13 mouse cellular contexts compared by ENCODE assay signal in the genomic region with DNA sequence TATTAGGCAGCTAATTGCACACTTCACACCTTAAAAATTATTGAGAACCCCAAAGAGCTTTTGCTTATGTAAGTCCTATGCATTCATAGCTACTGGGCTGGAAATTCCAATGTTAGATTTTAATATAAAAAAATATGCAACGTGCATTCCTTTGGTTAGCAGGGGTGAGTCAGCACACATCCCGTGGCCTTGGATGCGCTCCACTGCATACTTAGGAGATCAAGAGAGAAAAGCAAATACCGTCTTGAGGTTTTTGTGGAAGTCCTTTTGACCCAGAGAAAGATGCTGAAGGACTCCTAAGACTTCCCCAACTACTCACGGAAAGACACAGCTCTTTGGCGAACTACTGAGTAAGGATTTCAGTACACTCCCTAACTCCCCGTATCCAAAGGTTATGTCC. TPM values are rescaled to one million over a fixed set of nuclear protein-coding genes. Genes with fewer than 3 reads are reported as not detected.
DNase-seq lines count a peak whose midpoint lies in the region; ATAC-seq and TF ChIP-seq lines count a peak whose summit lies in the region.
"Had no signal": no experiment of that assay in that cellular context is flagged by ENCODE, and none has a peak within 500 bp of the region (broad histone marks: within the 10 kb centered on the region; RNA-seq: fewer than 3 reads in every experiment).

No protein-coding gene starts in this region.

- no peak overlapping the region for H3K4me3 ChIP-seq in hindbrain, embryonic 11.5 days (ENCODE audit: low read depth, low read length)
- H3K4me3 ChIP-seq in hindbrain, embryonic 10.5 days = no peak overlapping the region
- H3K4me3 ChIP-seq in ES-Bruce4 (ENCODE audit: low read depth, low read length) = no peak overlapping the region
- no peak overlapping the region for H3K4me3 ChIP-seq in forebrain, embryonic 15.5 days
- no peak overlapping the region for H3K4me3 ChIP-seq in midbrain, embryonic 14.5 days (replicated peaks; ENCODE audit: low read depth, low read length)

- H3K4me1 ChIP-seq in hindbrain, embryonic 11.5 days (replicated peaks; ENCODE audit: control insufficient read depth, insufficient read depth, low read length) = no peaks in the 10 kb centered on the region
- no peaks in the 10 kb centered on the region; the same call in 1 of the 2 replicates for H3K4me1 ChIP-seq in hindbrain, embryonic 10.5 days (replicated peaks)
- H3K4me1 ChIP-seq in ES-Bruce4 (ENCODE audit: control insufficient read depth, insufficient read depth, low read length) = no peaks in the 10 kb centered on the region
- H3K4me1 ChIP-seq in forebrain, embryonic 15.5 days = no peaks in the 10 kb centered on the region
- H3K4me1 ChIP-seq in midbrain, embryonic 14.5 days (ENCODE audit: control insufficient read depth, insufficient read depth, low read length) = no peaks in the 10 kb centered on the region

- H3K36me3 ChIP-seq in hindbrain, embryonic 11.5 days (ENCODE audit: control insufficient read depth, insufficient read depth, low read length) = no peaks in the 10 kb centered on the region
- H3K36me3 ChIP-seq in hindbrain, embryonic 10.5 days = no peaks in the 10 kb centered on the region
- H3K36me3 ChIP-seq in ES-Bruce4 (ENCODE audit: control insufficient read depth, insufficient read depth, low read length, poor library complexity, severe bottlenecking) = no peaks in the 10 kb centered on the region
- no peaks in the 10 kb centered on the region for H3K36me3 ChIP-seq in forebrain, embryonic 15.5 days
- H3K36me3 ChIP-seq in midbrain, embryonic 14.5 days (ENCODE audit: control insufficient read depth, insufficient read depth, low read length) = no peaks in the 10 kb centered on the region

- TF ChIP-seq EP300 in ES-Bruce4 (IDR thresholded peaks at IDR 0.05; ENCODE audit: insufficient read depth, low read depth, low read length) = no peak

- TF ChIP-seq CTCF in ES-Bruce4 (IDR thresholded peaks at IDR 0.05; ENCODE audit: low read depth, low read length) = no peak

- no peaks in the 10 kb centered on the region for H3K9me3 ChIP-seq in hindbrain, embryonic 11.5 days (ENCODE audit: control insufficient read depth, low read length)
- H3K9me3 ChIP-seq in hindbrain, embryonic 10.5 days = no peaks in the 10 kb centered on the region
- H3K9me3 ChIP-seq in ES-Bruce4 (replicated peaks; ENCODE audit: control insufficient read depth, insufficient read depth, low read length, poor library complexity, severe bottlenecking) = no peaks in the 10 kb centered on the region
- no peaks in the 10 kb centered on the region for H3K9me3 ChIP-seq in forebrain, embryonic 15.5 days
- no peaks in the 10 kb centered on the region for H3K9me3 ChIP-seq in midbrain, embryonic 14.5 days (ENCODE audit: control insufficient read depth, low read length)

- no peak overlapping the region for H3K27ac ChIP-seq in hindbrain, embryonic 11.5 days (ENCODE audit: low read depth, low read length)
- H3K27ac ChIP-seq in hindbrain, embryonic 10.5 days = no peak overlapping the region
- H3K27ac ChIP-seq in ES-Bruce4 (ENCODE audit: insufficient read depth, low read length) = no peak overlapping the region
- no peak overlapping the region for H3K27ac ChIP-seq in forebrain, embryonic 15.5 days (replicated peaks)
- no peak overlapping the region for H3K27ac ChIP-seq in midbrain, embryonic 14.5 days (replicated peaks; ENCODE audit: low read depth, low read length)
- H3K27ac ChIP-seq: left cerebral cortex, adult 2 months had no signal

- TF ChIP-seq POLR2A in ES-Bruce4 (IDR thresholded peaks at IDR 0.05; ENCODE audit: insufficient read depth, low read length) = no peak

- 91% methylated on average over 7 of the region's 7 CpGs for WGBS in hindbrain, embryonic 11.5 days
- 88% methylated on average over 7 of the region's 7 CpGs for WGBS in hindbrain, embryonic 10.5 days
- WGBS in forebrain, embryonic 15.5 days = 89% methylated on average over 7 of the region's 7 CpGs
- 84% methylated on average over 7 of the region's 7 CpGs for WGBS in midbrain, embryonic 14.5 days

- H3K4me2 ChIP-seq in hindbrain, embryonic 11.5 days (replicated peaks; ENCODE audit: low read depth, low read length) = no peak overlapping the region
- no peak overlapping the region; the same call in 1 of the 2 replicates for H3K4me2 ChIP-seq in forebrain, embryonic 15.5 days (replicated peaks)
- peak overlapping the region; percentile 31; the same call in 1 of the 2 replicates for H3K4me2 ChIP-seq in midbrain, embryonic 14.5 days (ENCODE audit: low read length)

- no peaks in the 10 kb centered on the region for H3K27me3 ChIP-seq in hindbrain, embryonic 11.5 days (ENCODE audit: control insufficient read depth, insufficient read depth, low read length)
- no peaks in the 10 kb centered on the region for H3K27me3 ChIP-seq in hindbrain, embryonic 10.5 days (ENCODE audit: insufficient read depth, poor library complexity, severe bottlenecking)
- H3K27me3 ChIP-seq in ES-Bruce4 (ENCODE audit: control insufficient read depth, insufficient read depth, low read length, poor library complexity, severe bottlenecking) = no peaks in the 10 kb centered on the region
- H3K27me3 ChIP-seq in forebrain, embryonic 15.5 days = no peaks in the 10 kb centered on the region
- no peaks in the 10 kb centered on the region for H3K27me3 ChIP-seq in midbrain, embryonic 14.5 days (ENCODE audit: control insufficient read depth, insufficient read depth, low read length)

- H3K9ac ChIP-seq in hindbrain, embryonic 11.5 days (ENCODE audit: low read depth, low read length) = no peak overlapping the region
- peak overlapping the region; percentile 71 for H3K9ac ChIP-seq in ES-Bruce4 (ENCODE audit: low read depth, poor library complexity, severe bottlenecking)
- H3K9ac ChIP-seq in forebrain, embryonic 15.5 days (replicated peaks) = no peak overlapping the region
- H3K9ac ChIP-seq in midbrain, embryonic 14.5 days (replicated peaks; ENCODE audit: low read length) = no peak overlapping the region
- H3K9ac ChIP-seq: liver, postnatal 0 days had no signal

- 0 out of 2 replicates have a peak, but pooled peaks have one; percentile 1 for ATAC-seq in hindbrain, embryonic 11.5 days (ENCODE audit: low FRiP score)
- 0 out of 2 replicates have a peak, but pooled peaks have one; percentile 3 for ATAC-seq in forebrain, embryonic 15.5 days (replicated peaks)
- no peak for ATAC-seq in midbrain, embryonic 14.5 days (ENCODE audit: low FRiP score, low TSS enrichment)
- ATAC-seq: liver, postnatal 0 days had no signal

- DNase-seq in hindbrain, embryonic 11.5 days (ENCODE audit: low spot score) = no peak
- no peak for DNase-seq in hindbrain, embryonic 10.5 days (ENCODE audit: low spot score)
- DNase-seq in midbrain, embryonic 14.5 days = no peak
- no peak for DNase-seq in right cerebral cortex, postnatal 10 days (ENCODE audit: low spot score in 2 of 2)
- no peak for DNase-seq in gastrocnemius, postnatal 25 days
- DNase-seq in cerebellum, adult 18-20 months = no peak
- DNase-seq: gastrocnemius, postnatal 14 days; heart, postnatal 4 days; liver, postnatal 0 days had no signal

RNA-seq across cellular contexts. Expression of a gene that starts 8.1 kb away (rescaled TPM):
- polyA plus RNA-seq in hindbrain, embryonic 11.5 days (2014; fragmentation: Nextera tagmentation; extraction: Ambion mirVana) = 0.11 and 0.15 TPM in 2 replicates
- 0.14 and 0.47 TPM in 2 replicates for polyA plus RNA-seq in hindbrain, embryonic 10.5 days (2016; fragmentation: Nextera tagmentation; extraction: Ambion mirVana)
- polyA plus RNA-seq in ES-Bruce4 (2011; ENCODE audit: insufficient read depth, insufficient read length, low read depth, missing spikeins) = 0.79 and 1.3 TPM in 2 replicates
- polyA plus RNA-seq in forebrain, embryonic 15.5 days (2015; fragmentation: Nextera tagmentation; extraction: Ambion mirVana) = 0.06 and 0.08 TPM in 2 replicates
- polyA plus RNA-seq in midbrain, embryonic 14.5 days (2014; fragmentation: Nextera tagmentation; extraction: Ambion mirVana) = 0.09 and 0.27 TPM in 2 replicates
- total RNA-seq in gastrocnemius, postnatal 25 days (2021) = 1 to 10 TPM in 1 of 2 experiments, under 1 TPM in 1; 0.41 to 1.1 TPM

RNA-seq across cellular contexts. Expression of a gene that starts 20.3 kb away (rescaled TPM):
- 10.2 and 11.9 TPM in 2 replicates for polyA plus RNA-seq in hindbrain, embryonic 11.5 days (2014; fragmentation: Nextera tagmentation; extraction: Ambion mirVana)
- polyA plus RNA-seq in hindbrain, embryonic 10.5 days (2016; fragmentation: Nextera tagmentation; extraction: Ambion mirVana) = 8.8 and 20.4 TPM in 2 replicates
- polyA plus RNA-seq in ES-Bruce4 (2011; ENCODE audit: insufficient read depth, insufficient read length, low read depth, missing spikeins) = 17.1 and 25.6 TPM in 2 replicates
- polyA plus RNA-seq in forebrain, embryonic 15.5 days (2015; fragmentation: Nextera tagmentation; extraction: Ambion mirVana) = 54.7 and 62.1 TPM in 2 replicates
- polyA plus RNA-seq in midbrain, embryonic 14.5 days (2014; fragmentation: Nextera tagmentation; extraction: Ambion mirVana) = 78.0 and 105 TPM in 2 replicates
- under 1 TPM; 0.59 to 0.61 TPM for total RNA-seq in gastrocnemius, postnatal 25 days (2021)
- total RNA-seq: neutrophil, adult 5-6 weeks had no signal

RNA-seq across cellular contexts. Expression of a gene that starts 27.4 kb away (rescaled TPM):
- 0.08 and 0.20 TPM in 2 replicates for polyA plus RNA-seq in hindbrain, embryonic 11.5 days (2014; fragmentation: Nextera tagmentation; extraction: Ambion mirVana)
- polyA plus RNA-seq in hindbrain, embryonic 10.5 days (2016; fragmentation: Nextera tagmentation; extraction: Ambion mirVana) = 0.06 and 0.33 TPM in 2 replicates
- polyA plus RNA-seq in ES-Bruce4 (2011; ENCODE audit: insufficient read depth, insufficient read length, low read depth, missing spikeins) = 0.27 TPM in 1 of 2 replicates, not detected in the other
- polyA plus RNA-seq in forebrain, embryonic 15.5 days (2015; fragmentation: Nextera tagmentation; extraction: Ambion mirVana) = 0.14 and 0.43 TPM in 2 replicates
- polyA plus RNA-seq in midbrain, embryonic 14.5 days (2014; fragmentation: Nextera tagmentation; extraction: Ambion mirVana) = 0.12 TPM in 1 of 2 replicates, not detected in the other
- 10 to 100 TPM in 1 of 2 experiments, 1 to 10 TPM in 1; 7.8 to 11.7 TPM for total RNA-seq in gastrocnemius, postnatal 25 days (2021)

RNA-seq across cellular contexts. Expression of a gene that starts 57.3 kb away (rescaled TPM):
- polyA plus RNA-seq in hindbrain, embryonic 11.5 days (2014; fragmentation: Nextera tagmentation; extraction: Ambion mirVana) = 0.29 and 0.86 TPM in 2 replicates
- 0.51 and 0.75 TPM in 2 replicates for polyA plus RNA-seq in hindbrain, embryonic 10.5 days (2016; fragmentation: Nextera tagmentation; extraction: Ambion mirVana)
- polyA plus RNA-seq in ES-Bruce4 (2011; ENCODE audit: insufficient read depth, insufficient read length, low read depth, missing spikeins) = 3.4 and 3.9 TPM in 2 replicates
- polyA plus RNA-seq in forebrain, embryonic 15.5 days (2015; fragmentation: Nextera tagmentation; extraction: Ambion mirVana) = 0.34 and 0.47 TPM in 2 replicates
- 0.27 and 0.28 TPM in 2 replicates for polyA plus RNA-seq in midbrain, embryonic 14.5 days (2014; fragmentation: Nextera tagmentation; extraction: Ambion mirVana)
- total RNA-seq in gastrocnemius, postnatal 25 days (2021) = 10 to 100 TPM; 16.5 to 20.8 TPM
- total RNA-seq: neutrophil, adult 5-6 weeks had no signal
